Mouse (Mus musculus): ENCODE results near the gene Cacnb2. TPM values are rescaled to one million over a fixed set of nuclear protein-coding genes. Genes with fewer than 3 reads are reported as not detected.

Cacnb2 gene
- polyA plus RNA-seq, 1 experiment = 45.1 TPM

GRCm38 (mm10) chr2:14875121-14875520, 272.2 kb downstream of the Cacnb2 start:
- Histone ChIP-seq H3K27me3 (ENCODE audit: control insufficient read depth, insufficient read depth, low read length) (no peaks in the 10 kb centered on the region), H3K27ac (ENCODE audit: insufficient read depth, low read length) (no peak overlapping the region), H3K4me3 (replicated peaks; ENCODE audit: insufficient read depth, low read depth, low read length) (no peak overlapping the region), H3K4me1 (ENCODE audit: control insufficient read depth, insufficient read depth, low read length) (no peaks in the 10 kb centered on the region)
- no peak for TF ChIP-seq POLR2A (IDR thresholded peaks at IDR 0.05; ENCODE audit: borderline replicate concordance, insufficient read depth, low read length)
- no peak for TF ChIP-seq CTCF (IDR thresholded peaks at IDR 0.05; ENCODE audit: borderline replicate concordance, insufficient read depth, low read depth, low read length)
- 56% methylated on average over 2 of the region's 2 CpGs for WGBS
- DNase-seq = no peak

DNA sequence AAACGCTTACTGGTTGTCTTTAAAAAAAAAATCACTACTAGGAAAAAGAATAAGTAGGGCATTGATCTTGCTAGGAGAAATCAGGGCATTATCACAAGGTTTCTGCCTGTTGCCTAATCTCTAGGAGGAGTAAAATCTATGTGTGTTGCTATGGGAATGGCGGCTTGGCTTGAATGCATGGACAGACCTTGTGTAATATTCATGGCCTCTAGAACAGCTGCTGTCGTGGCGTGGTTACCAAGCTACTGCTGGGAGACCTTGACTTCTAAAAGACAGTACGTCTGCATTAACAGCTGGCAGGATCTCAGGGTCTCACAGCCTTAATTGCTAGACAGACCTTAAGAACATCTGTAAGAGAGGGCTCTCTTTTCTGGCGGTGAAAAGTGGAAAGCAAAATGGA, 272.7 kb downstream of the Cacnb2 start:
- DNase-seq = no peak
- no peaks in the 10 kb centered on the region for H3K27me3 ChIP-seq (ENCODE audit: control insufficient read depth, insufficient read depth, low read length)
- TF ChIP-seq CTCF (IDR thresholded peaks at IDR 0.05; ENCODE audit: borderline replicate concordance, insufficient read depth, low read depth, low read length) (no peak), POLR2A (IDR thresholded peaks at IDR 0.05; ENCODE audit: borderline replicate concordance, insufficient read depth, low read length) (no peak)
- H3K4me1 ChIP-seq (ENCODE audit: control insufficient read depth, insufficient read depth, low read length) = no peaks in the 10 kb centered on the region
- H3K27ac ChIP-seq (ENCODE audit: insufficient read depth, low read length) = no peak overlapping the region
- H3K4me3 ChIP-seq (replicated peaks; ENCODE audit: insufficient read depth, low read depth, low read length) = no peak overlapping the region
- 50% methylated on average over 6 of the region's 6 CpGs for WGBS

DNA sequence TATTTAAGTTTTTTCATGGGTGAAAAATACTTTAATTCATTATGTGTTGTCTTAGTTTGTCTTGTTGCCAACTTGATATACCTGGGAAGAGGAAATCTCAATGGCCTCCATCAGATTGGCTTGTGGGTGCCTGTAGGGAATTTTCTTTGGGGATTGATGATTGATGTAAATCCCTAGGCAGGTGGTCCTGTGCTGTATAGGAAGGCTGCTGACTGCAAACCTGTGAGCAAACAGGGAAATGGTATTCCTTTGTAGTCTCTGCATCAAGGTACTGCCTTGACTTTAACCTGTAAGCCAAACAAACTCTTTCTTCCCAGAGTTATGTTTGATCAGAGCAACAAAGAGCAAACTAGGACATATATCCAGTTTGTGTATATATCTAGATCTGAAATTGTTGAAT, 276.1 kb downstream of the Cacnb2 start:
- DNase-seq = no peak
- Histone ChIP-seq H3K27me3 (ENCODE audit: control insufficient read depth, insufficient read depth, low read length) (no peaks in the 10 kb centered on the region), H3K4me1 (ENCODE audit: control insufficient read depth, insufficient read depth, low read length) (no peaks in the 10 kb centered on the region), H3K27ac (ENCODE audit: insufficient read depth, low read length) (no peak overlapping the region), H3K4me3 (replicated peaks; ENCODE audit: insufficient read depth, low read depth, low read length) (no peak overlapping the region)
- no peak for TF ChIP-seq POLR2A (IDR thresholded peaks at IDR 0.05; ENCODE audit: borderline replicate concordance, insufficient read depth, low read length)
- no peak for TF ChIP-seq CTCF (IDR thresholded peaks at IDR 0.05; ENCODE audit: borderline replicate concordance, insufficient read depth, low read depth, low read length)

DNA sequence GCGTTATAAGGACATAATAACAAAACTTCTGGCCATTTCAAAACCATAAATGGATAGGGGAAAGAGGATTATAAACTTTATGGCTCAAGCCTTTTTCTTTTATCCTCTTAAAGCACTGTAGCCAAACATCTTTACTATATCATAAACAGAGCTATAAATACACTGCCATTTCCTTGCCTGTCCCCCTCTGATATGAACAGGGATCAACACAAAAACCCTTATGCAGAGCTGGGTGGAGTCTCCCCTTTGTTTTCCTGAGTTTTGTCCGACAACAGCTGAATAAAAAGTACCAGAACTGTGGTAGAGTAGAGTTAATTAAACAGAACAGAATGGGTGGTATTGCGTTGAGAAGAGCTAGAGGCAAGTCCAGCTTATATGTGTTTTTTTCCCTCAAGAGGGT, 280.6 kb downstream of the Cacnb2 start:
- H3K27ac ChIP-seq (ENCODE audit: insufficient read depth, low read length) = no peak overlapping the region
- H3K4me1 ChIP-seq (ENCODE audit: control insufficient read depth, insufficient read depth, low read length) = no peaks in the 10 kb centered on the region
- DNase-seq = no peak
- TF ChIP-seq CTCF (IDR thresholded peaks at IDR 0.05; ENCODE audit: borderline replicate concordance, insufficient read depth, low read depth, low read length) (no peak), POLR2A (IDR thresholded peaks at IDR 0.05; ENCODE audit: borderline replicate concordance, insufficient read depth, low read length) (no peak)
- H3K4me3 ChIP-seq (replicated peaks; ENCODE audit: insufficient read depth, low read depth, low read length) = no peak overlapping the region
- no peaks in the 10 kb centered on the region for H3K27me3 ChIP-seq (ENCODE audit: control insufficient read depth, insufficient read depth, low read length)
- 87% methylated on average over 3 of the region's 3 CpGs for WGBS

DNA sequence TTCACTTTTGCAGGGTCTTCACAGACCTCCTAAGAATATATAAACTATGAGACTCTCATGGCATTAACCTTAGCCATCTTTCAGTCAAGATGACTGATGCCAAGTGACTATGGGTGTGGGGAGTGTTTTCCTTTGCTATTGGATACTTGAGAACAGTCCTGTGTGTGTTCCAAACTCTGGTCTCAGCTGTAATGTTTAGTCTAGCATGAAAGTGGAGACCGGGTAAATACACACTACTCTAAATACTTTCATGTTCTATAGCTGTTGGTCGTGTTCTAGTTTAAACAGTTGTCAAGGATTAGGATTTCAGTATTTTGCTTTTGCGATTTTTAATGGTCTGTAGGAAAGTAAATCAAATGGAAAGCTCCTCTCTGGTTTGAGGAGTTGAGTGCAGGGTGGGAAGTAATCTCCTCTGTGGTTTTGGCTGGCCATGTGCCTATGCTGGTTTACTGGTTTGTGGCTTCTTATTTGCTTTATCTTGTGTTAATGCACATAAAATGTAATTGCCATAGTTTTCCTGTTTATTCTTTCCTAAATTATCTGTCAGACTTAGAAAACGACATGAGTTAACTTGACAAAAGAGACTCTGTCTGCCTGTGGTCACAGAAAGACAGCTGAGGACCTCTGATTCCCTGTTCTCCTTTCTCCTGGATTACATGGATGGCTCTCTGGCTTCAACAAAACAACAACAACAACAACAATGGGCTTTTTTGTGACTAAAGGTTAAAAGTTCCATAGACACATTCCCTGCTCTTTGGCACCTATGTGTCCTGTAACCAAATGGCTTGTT, 285.7 kb downstream of the Cacnb2 start:
- WGBS = 67% methylated on average over 4 of the region's 4 CpGs
- H3K27me3 ChIP-seq (ENCODE audit: control insufficient read depth, insufficient read depth, low read length) = no peaks in the 10 kb centered on the region
- H3K27ac ChIP-seq (ENCODE audit: insufficient read depth, low read length) = no peak overlapping the region
- H3K4me1 ChIP-seq (ENCODE audit: control insufficient read depth, insufficient read depth, low read length) = no peaks in the 10 kb centered on the region
- H3K4me3 ChIP-seq (replicated peaks; ENCODE audit: insufficient read depth, low read depth, low read length) = no peak overlapping the region
- TF ChIP-seq POLR2A (IDR thresholded peaks at IDR 0.05; ENCODE audit: borderline replicate concordance, insufficient read depth, low read length) (no peak), CTCF (IDR thresholded peaks at IDR 0.05; ENCODE audit: borderline replicate concordance, insufficient read depth, low read depth, low read length) (no peak)
- DNase-seq = no peak

GRCm38 (mm10) chr2:14903837-14904236, 300.9 kb downstream of the Cacnb2 start:
- H3K27ac ChIP-seq (ENCODE audit: insufficient read depth, low read length) = no peak overlapping the region
- WGBS = 22% methylated on average over 3 of the region's 3 CpGs
- TF ChIP-seq CTCF (IDR thresholded peaks at IDR 0.05; ENCODE audit: borderline replicate concordance, insufficient read depth, low read depth, low read length) (no peak), POLR2A (IDR thresholded peaks at IDR 0.05; ENCODE audit: borderline replicate concordance, insufficient read depth, low read length) (no peak)
- H3K4me3 ChIP-seq (replicated peaks; ENCODE audit: insufficient read depth, low read depth, low read length) = no peak overlapping the region
- H3K4me1 ChIP-seq (ENCODE audit: control insufficient read depth, insufficient read depth, low read length) = no peaks in the 10 kb centered on the region
- DNase-seq = no peak
- H3K27me3 ChIP-seq (ENCODE audit: control insufficient read depth, insufficient read depth, low read length) = no peaks in the 10 kb centered on the region

DNA sequence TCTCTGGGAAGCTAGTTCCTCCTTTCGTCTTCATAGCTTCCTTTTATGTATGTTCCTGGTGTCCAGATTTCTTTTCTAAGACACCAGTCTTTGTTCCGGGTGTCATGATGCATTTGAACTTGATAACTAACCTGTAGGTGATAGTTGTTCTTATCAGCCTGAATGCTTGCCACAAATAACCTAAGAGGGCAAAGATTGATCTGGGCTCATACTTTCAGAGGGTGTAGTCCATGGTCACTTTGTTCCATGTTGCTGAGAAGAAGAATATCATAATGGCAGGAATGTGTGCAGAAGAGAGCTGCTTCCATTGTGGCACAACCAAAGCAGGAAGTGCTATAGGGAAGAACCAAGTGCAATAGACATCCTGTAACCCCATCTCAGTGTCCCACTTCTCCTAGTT, 302.0 kb downstream of the Cacnb2 start:
- no peak overlapping the region for H3K27ac ChIP-seq (ENCODE audit: insufficient read depth, low read length)
- H3K4me3 ChIP-seq (replicated peaks; ENCODE audit: insufficient read depth, low read depth, low read length) = no peak overlapping the region
- TF ChIP-seq POLR2A (IDR thresholded peaks at IDR 0.05; ENCODE audit: borderline replicate concordance, insufficient read depth, low read length) (no peak), CTCF (IDR thresholded peaks at IDR 0.05; ENCODE audit: borderline replicate concordance, insufficient read depth, low read depth, low read length) (no peak)
- no peak for DNase-seq
- H3K4me1 ChIP-seq (ENCODE audit: control insufficient read depth, insufficient read depth, low read length) = no peaks in the 10 kb centered on the region
- WGBS = 87% methylated on average over 2 of the region's 2 CpGs
- H3K27me3 ChIP-seq (ENCODE audit: control insufficient read depth, insufficient read depth, low read length) = no peaks in the 10 kb centered on the region

All from cerebellum, adult 2 months (tissue).